Mouse (Mus musculus) c-Kit-positive CD71-positive TER-119-negative erythroid progenitor cells, embryonic 14.5 days (primary cell): ENCODE measurements around the gene Peli2.

Experiments
- DNase-seq: peaks from one replicate; pipeline ENCODE4 v3.0.0-alpha.2; 2013; ENCODE audit warnings: low read depth

Peli2 gene

GRCm38 (mm10) chr14:48289602-48290599 is 169.3 kb downstream of the Peli2 start:
- no peak for DNase-seq

GRCm38 (mm10) chr14:48293498-48293897 is 172.9 kb downstream of the Peli2 start:
- no peak for DNase-seq

DNA sequence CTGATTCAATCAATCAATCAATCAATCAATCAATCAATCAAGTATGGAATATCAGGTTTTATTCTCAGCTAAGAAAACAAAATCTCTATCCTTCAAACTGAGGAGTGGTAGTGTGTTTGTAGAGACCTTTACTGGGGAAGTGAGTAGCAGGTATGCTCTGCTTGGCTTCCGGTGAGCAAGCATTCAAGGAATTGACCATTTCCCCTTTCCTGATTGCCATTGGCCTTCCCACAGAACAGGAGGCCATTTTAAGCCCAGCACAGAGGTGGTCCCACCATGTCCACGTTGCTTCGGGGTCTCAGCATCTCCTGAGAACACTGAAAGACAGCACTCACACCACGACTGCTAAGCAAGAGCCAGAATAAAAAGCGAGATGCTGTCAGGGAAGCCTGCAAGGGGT is 174.8 kb downstream of the Peli2 start:
- no peak for DNase-seq

DNA sequence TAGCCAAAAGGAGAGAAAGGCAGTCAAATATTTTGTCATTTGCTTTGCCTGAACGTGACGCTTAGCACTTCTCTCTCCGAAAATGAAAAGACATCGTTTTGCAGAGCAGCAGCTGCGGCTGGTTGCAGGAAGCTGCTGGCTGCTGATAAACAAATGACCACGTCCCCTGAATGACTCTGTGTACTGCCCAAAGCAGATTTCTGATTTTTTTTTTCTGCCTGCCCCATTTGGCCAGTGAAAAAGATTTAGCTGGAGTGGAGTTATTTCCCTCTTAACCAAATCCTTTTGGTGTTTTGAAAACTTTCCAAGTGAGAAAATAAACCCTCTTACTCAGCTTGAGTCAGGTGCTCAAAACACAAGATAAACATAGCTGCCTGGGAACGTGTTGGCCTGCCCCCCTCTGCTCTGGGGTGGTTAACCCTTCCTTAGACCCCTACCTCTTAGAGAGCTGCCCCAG is 175.2 kb downstream of the Peli2 start:
- DNase-seq: no peak

DNA sequence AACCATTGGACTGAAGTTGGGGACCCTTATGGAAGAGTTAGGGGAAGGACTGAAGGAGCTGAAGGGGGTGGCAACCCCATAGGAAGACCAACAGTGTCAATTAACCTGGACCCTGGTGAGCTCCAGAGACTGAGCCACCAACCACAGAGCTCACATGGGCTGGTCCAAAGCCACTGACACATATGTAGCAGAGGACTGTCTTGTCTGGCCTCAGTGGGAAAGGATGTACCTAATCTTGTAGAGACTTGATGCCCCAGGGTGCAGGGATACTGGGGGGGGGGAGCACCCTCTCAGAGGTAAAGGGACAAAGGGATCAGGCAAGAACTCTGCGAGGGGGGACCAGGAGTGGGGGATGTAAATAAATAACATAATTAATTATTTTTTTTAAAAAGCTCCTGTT is 176.2 kb downstream of the Peli2 start:
- no peak for DNase-seq

- DNase-seq: no peak
Measured at GRCm38 (mm10) chr14:48302471-48303186, 182.0 kb downstream of the Peli2 start.

GRCm38 (mm10) chr14:48303235-48303634 is 182.6 kb downstream of the Peli2 start:
- DNase-seq: no peak

- DNase-seq: no peak
Measured at GRCm38 (mm10) chr14:48303841-48304240, 183.2 kb downstream of the Peli2 start.

- DNase-seq: no peak
Measured at GRCm38 (mm10) chr14:48313234-48313633, 192.6 kb downstream of the Peli2 start.

DNA sequence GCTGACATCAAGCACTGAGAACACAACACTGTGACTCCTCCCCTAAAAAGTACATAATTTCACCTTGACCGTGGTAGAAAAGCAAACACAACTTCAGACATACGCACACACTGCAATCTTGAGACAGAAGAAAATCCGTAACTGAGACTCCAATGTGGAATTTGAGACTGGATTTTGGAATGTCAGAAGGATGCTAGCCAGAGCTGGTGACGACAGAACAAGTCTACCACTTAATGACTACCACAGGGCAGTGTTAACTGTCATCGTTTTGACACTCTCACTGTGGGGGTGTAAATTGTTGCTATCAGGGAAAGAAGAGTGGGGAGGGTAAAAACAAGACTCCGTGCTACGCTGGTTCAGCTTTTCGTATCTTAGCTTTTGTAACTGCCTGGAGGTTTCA is 195.8 kb downstream of the Peli2 start:
- no peak for DNase-seq

DNA sequence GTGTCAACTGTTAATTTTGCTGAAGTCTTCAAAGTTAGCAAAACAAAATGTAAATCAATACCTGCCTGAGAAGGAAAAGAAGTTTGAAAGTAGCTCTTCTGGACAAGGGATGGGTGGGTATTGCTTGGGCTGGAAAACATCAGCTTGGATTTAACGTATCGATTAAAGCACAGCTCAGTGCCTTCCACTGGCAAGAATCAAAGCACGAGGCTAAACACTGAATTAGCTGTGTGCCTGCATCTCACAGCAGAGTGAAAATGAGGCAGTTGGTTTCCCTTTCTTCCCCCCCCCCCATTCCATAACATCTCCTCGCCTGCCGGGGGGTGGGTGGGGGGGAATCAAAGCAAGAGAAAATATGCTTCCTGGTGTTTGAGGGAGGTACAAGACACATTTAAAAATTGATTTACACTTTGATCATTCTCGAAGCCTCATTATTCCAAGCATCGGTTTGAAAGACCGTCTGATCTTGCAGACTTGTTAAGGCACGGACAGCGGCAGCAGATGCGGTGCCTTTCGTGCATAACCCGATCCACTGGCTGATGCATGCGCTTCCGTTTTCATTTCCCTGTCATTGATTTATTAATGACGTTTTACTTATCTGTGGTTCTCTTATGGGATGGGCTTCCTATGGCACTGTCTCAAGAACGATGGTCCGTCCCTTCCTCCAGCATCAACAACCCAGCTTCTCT is 203.3 kb downstream of the Peli2 start:
- no peak for DNase-seq

GRCm38 (mm10) chr14:48324460-48324850 is 203.8 kb downstream of the Peli2 start:
- no peak for DNase-seq

DNA sequence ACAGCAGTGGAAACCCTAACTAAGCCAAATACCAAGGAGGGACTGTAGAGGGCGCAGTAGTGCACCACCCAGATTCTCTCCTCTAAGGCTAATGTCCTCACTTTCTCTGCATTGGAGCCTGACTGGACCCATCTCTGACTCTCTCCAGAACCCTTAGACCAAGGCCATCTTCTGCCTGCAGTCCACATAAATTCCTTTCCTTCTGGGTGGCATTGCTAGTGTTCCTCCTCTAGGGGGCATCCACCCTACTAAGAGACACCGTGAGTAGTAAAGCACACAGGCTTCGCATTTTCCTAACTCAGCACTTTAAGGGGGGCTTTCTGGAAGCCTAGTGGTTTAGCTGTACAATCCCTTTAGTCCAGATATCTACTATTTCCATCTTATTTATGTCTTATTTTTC is 207.1 kb downstream of the Peli2 start:
- no peak for DNase-seq

DNA sequence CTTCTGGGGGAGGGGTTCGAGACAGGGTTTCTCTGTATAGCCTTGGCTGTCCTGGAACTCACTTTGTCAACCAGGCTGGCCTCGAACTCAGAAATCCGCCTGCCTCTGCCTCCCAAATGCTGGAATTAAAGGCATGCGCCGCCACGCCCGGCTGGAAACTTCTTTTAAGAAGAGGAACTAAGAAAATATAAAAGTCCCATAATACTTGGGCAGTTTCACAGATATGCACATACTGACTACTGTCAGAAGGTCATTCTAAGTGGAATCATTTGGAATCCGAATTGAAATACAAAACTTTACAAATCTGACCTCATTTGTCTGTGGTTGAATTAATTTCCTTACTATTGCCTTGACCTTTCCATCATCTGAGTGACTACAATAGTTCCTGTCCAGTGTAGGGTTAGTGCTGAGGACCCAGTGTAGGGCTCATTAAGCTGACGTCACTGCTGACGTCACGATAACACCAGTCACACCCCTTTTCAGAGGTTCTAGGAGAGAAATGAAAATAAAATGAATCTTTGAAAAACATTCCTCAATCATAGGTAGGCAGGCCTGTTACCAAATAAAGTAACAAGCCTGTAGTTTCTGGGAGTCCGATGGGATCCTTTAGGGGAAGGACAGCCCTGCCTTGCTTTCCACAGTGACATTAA is 209.2 kb downstream of the Peli2 start:
- no peak for DNase-seq
